In the genomic region with DNA sequence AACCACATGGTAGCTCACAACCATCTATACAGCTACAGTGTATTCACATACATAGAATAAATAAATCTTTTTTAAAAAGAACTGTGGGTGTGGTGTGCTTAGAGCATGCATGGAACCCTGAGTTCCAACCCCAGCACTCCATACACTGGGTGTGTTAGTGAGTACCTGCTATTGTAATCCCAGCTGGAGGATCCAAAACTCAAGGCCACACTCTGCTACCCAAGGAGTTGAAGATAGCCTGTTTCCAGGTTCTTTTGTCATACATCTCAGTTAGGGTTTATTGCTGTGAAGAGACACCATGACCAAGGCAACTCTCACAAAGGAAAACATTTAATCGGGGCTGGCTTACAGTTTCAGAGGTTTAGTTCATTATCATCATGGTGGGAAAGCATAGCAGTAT, we compare ENCODE assay signal across 31 mouse cellular contexts.
"Had no signal": no experiment of that assay in that cellular context is flagged by ENCODE, and none has a peak within 500 bp of the region (broad histone marks: within the 10 kb centered on the region; RNA-seq: fewer than 3 reads in every experiment).

No protein-coding gene starts in this region.

- DNase-seq: left cerebral cortex, postnatal 4 days; liver; liver, embryonic 13.5 days; liver, postnatal 0 days; lung, adult 18-20 months; lung, adult 2 months; lung, embryonic 14.5 days; lung, postnatal 10 days; lung, postnatal 14 days; lung, postnatal 36 days; lung, postnatal 4 days; midbrain, embryonic 14.5 days had no signal

- H3K27ac ChIP-seq: limb, embryonic 10.5 days; limb, embryonic 12.5 days; limb, embryonic 13.5 days; limb, embryonic 15.5 days; liver, embryonic 12.5 days; liver, embryonic 13.5 days; liver, embryonic 14.5 days; liver, embryonic 15.5 days; lung, embryonic 15.5 days; macrophage; midbrain, embryonic 10.5 days; midbrain, embryonic 12.5 days; midbrain, embryonic 13.5 days; midbrain, embryonic 15.5 days had no signal

- H3K4me3 ChIP-seq: limb, embryonic 10.5 days; limb, embryonic 12.5 days; limb, embryonic 13.5 days; limb, embryonic 15.5 days; liver, embryonic 12.5 days; liver, embryonic 13.5 days; liver, embryonic 15.5 days; lung, embryonic 15.5 days; megakaryocyte, embryonic 14.5 days; midbrain, embryonic 10.5 days; midbrain, embryonic 12.5 days; midbrain, embryonic 13.5 days; midbrain, embryonic 15.5 days; myocyte had no signal

- H3K36me3 ChIP-seq: limb, embryonic 10.5 days; limb, embryonic 12.5 days; limb, embryonic 13.5 days; limb, embryonic 15.5 days; liver, embryonic 12.5 days; liver, embryonic 13.5 days; liver, embryonic 15.5 days; lung, embryonic 15.5 days; midbrain, embryonic 10.5 days; midbrain, embryonic 12.5 days; midbrain, embryonic 13.5 days; midbrain, embryonic 15.5 days had no signal

- H3K4me1 ChIP-seq: limb, embryonic 12.5 days; limb, embryonic 13.5 days; limb, embryonic 15.5 days; liver, embryonic 12.5 days; liver, embryonic 13.5 days; liver, embryonic 15.5 days; lung, embryonic 15.5 days; midbrain, embryonic 10.5 days; midbrain, embryonic 12.5 days; midbrain, embryonic 13.5 days; midbrain, embryonic 15.5 days had no signal

- H3K4me2 ChIP-seq: limb, embryonic 12.5 days; limb, embryonic 13.5 days; limb, embryonic 15.5 days; liver, embryonic 11.5 days; liver, embryonic 12.5 days; liver, embryonic 13.5 days; liver, embryonic 15.5 days; lung, embryonic 14.5 days; lung, embryonic 15.5 days; midbrain, embryonic 11.5 days; midbrain, embryonic 12.5 days; midbrain, embryonic 13.5 days; midbrain, embryonic 15.5 days had no signal

- H3K27me3 ChIP-seq: limb, embryonic 12.5 days; limb, embryonic 13.5 days; limb, embryonic 15.5 days; lung, embryonic 15.5 days; midbrain, embryonic 12.5 days; midbrain, embryonic 13.5 days; midbrain, embryonic 15.5 days had no signal

- ATAC-seq: liver, embryonic 12.5 days; liver, postnatal 0 days; lung, postnatal 0 days; midbrain, embryonic 13.5 days; midbrain, embryonic 15.5 days; midbrain, embryonic 16.5 days had no signal

- H3K9ac ChIP-seq: limb, embryonic 12.5 days; limb, embryonic 13.5 days; limb, embryonic 15.5 days; liver, embryonic 12.5 days; liver, embryonic 13.5 days; liver, embryonic 14.5 days; liver, embryonic 15.5 days; liver, postnatal 0 days; lung, embryonic 14.5 days; lung, embryonic 15.5 days; midbrain, embryonic 12.5 days; midbrain, embryonic 13.5 days; midbrain, embryonic 15.5 days had no signal

- H3K9me3 ChIP-seq: limb, embryonic 10.5 days; limb, embryonic 13.5 days; limb, embryonic 15.5 days; liver, embryonic 12.5 days; liver, embryonic 13.5 days; liver, embryonic 15.5 days; lung, embryonic 15.5 days; midbrain, embryonic 12.5 days; midbrain, embryonic 13.5 days; midbrain, embryonic 15.5 days had no signal
